Comparison of ENCODE assay signal across 15 mouse cellular contexts in genomic region chr2:146533118-146533949, GRCm38 (mm10). TPM values are rescaled to one million over a fixed set of nuclear protein-coding genes. Genes with fewer than 3 reads are reported as not detected.
DNase-seq lines count a peak whose midpoint lies in the region; ATAC-seq and TF ChIP-seq lines count a peak whose summit lies in the region.
"Had no signal": no experiment of that assay in that cellular context is flagged by ENCODE, and none has a peak within 500 bp of the region (broad histone marks: within the 10 kb centered on the region; RNA-seq: fewer than 3 reads in every experiment).

No protein-coding gene starts in this region.

- peaks cover 10% of the 10 kb centered on the region; the same call in 1 of the 2 replicates for H3K4me1 ChIP-seq in intestine, postnatal 0 days (replicated peaks; ENCODE audit: control insufficient read depth, insufficient read depth, low read length)
- H3K4me1 ChIP-seq in forebrain, postnatal 0 days (ENCODE audit: insufficient read depth): no peaks in the 10 kb centered on the region
- H3K4me1 ChIP-seq in hindbrain, embryonic 12.5 days: no peaks in the 10 kb centered on the region
- H3K4me1 ChIP-seq: limb, embryonic 12.5 days; midbrain, embryonic 12.5 days had no signal

- no peaks in the 10 kb centered on the region for H3K9me3 ChIP-seq in intestine, postnatal 0 days (ENCODE audit: control insufficient read depth)
- no peaks in the 10 kb centered on the region for H3K9me3 ChIP-seq in forebrain, postnatal 0 days (ENCODE audit: low read length)
- H3K9me3 ChIP-seq in hindbrain, embryonic 12.5 days (replicated peaks): no peaks in the 10 kb centered on the region
- H3K9me3 ChIP-seq: limb, embryonic 12.5 days; midbrain, embryonic 12.5 days had no signal

- H3K9ac ChIP-seq in intestine, postnatal 0 days (ENCODE audit: low read depth, low read length): no peak overlapping the region
- H3K9ac ChIP-seq in forebrain, postnatal 0 days: no peak overlapping the region
- no peak overlapping the region for H3K9ac ChIP-seq in hindbrain, embryonic 12.5 days
- H3K9ac ChIP-seq: limb, embryonic 12.5 days; midbrain, embryonic 12.5 days had no signal

- DNase-seq in MEL-GATA-1-ER (ENCODE audit: extremely low read depth, low read depth): peak; percentile 76
- no peak for DNase-seq in gastrocnemius, postnatal 36 days
- no peak for DNase-seq in cerebellum, postnatal 25 days
- DNase-seq in forebrain, postnatal 0 days: no peak
- DNase-seq: cerebellum, postnatal 14 days; spleen, adult 18-20 months; thymus, postnatal 36 days had no signal

- intact Hi-C loops in gastrocnemius, postnatal 36 days (cut with DNase I): no loop called here

- 34% methylated on average over 8 of the region's 8 CpGs for WGBS in intestine, postnatal 0 days
- WGBS in forebrain, postnatal 0 days: 67% methylated on average over 8 of the region's 8 CpGs
- 76% methylated on average over 8 of the region's 8 CpGs for WGBS in hindbrain, embryonic 12.5 days

- H3K27me3 ChIP-seq in intestine, postnatal 0 days (replicated peaks; ENCODE audit: control insufficient read depth, insufficient read depth, low read length): no peaks in the 10 kb centered on the region
- H3K27me3 ChIP-seq in forebrain, postnatal 0 days (ENCODE audit: insufficient read depth, low read length): no peaks in the 10 kb centered on the region
- no peaks in the 10 kb centered on the region for H3K27me3 ChIP-seq in hindbrain, embryonic 12.5 days
- H3K27me3 ChIP-seq: limb, embryonic 12.5 days; midbrain, embryonic 12.5 days had no signal

- no peak overlapping the region for H3K4me3 ChIP-seq in intestine, postnatal 0 days (ENCODE audit: low read depth, low read length)
- no peak overlapping the region for H3K4me3 ChIP-seq in forebrain, postnatal 0 days (ENCODE audit: low read depth, low read length)
- H3K4me3 ChIP-seq in hindbrain, embryonic 12.5 days: no peak overlapping the region
- H3K4me3 ChIP-seq: erythroblast, embryonic 14.5 days; layer of hippocampus, adult 2 months; limb, embryonic 12.5 days; midbrain, embryonic 12.5 days had no signal

- peak; percentile 55; the same call in 1 of the 2 replicates for ATAC-seq in common myeloid progenitor, adult 5-6 weeks (replicated peaks; ENCODE audit: low read depth, poor library complexity, severe bottlenecking)
- ATAC-seq in intestine, postnatal 0 days: peak; percentile 74
- ATAC-seq in megakaryocyte progenitor cell, adult 5-6 weeks (replicated peaks; ENCODE audit: poor library complexity): peak; percentile 94
- ATAC-seq in forebrain, postnatal 0 days: no peak
- no peak for ATAC-seq in hindbrain, embryonic 12.5 days (ENCODE audit: low FRiP score)

- H3K4me2 ChIP-seq in intestine, postnatal 0 days (replicated peaks; ENCODE audit: low read depth): peak overlapping the region; percentile 40
- no peak overlapping the region for H3K4me2 ChIP-seq in forebrain, postnatal 0 days (ENCODE audit: low read depth)
- H3K4me2 ChIP-seq in hindbrain, embryonic 12.5 days (replicated peaks): no peak overlapping the region
- H3K4me2 ChIP-seq: limb, embryonic 12.5 days; midbrain, embryonic 12.5 days had no signal

- H3K27ac ChIP-seq in intestine, postnatal 0 days (ENCODE audit: low read depth, low read length): no peak overlapping the region
- no peak overlapping the region for H3K27ac ChIP-seq in forebrain, postnatal 0 days (ENCODE audit: low read depth, low read length)
- H3K27ac ChIP-seq in hindbrain, embryonic 12.5 days: no peak overlapping the region
- H3K27ac ChIP-seq: layer of hippocampus, adult 2 months; limb, embryonic 12.5 days; midbrain, embryonic 12.5 days had no signal

- peak; percentile 54 for TF ChIP-seq CTCF in intestine, postnatal 0 days (IDR thresholded peaks at IDR 0.05; ENCODE audit: low read depth)
- no peak for TF ChIP-seq CTCF in forebrain, postnatal 0 days (IDR thresholded peaks at IDR 0.05; ENCODE audit: low read depth)

- H3K36me3 ChIP-seq in intestine, postnatal 0 days (ENCODE audit: control insufficient read depth, insufficient read depth): no peaks in the 10 kb centered on the region
- no peaks in the 10 kb centered on the region for H3K36me3 ChIP-seq in forebrain, postnatal 0 days (ENCODE audit: insufficient read depth)
- H3K36me3 ChIP-seq in hindbrain, embryonic 12.5 days: no peaks in the 10 kb centered on the region
- H3K36me3 ChIP-seq: limb, embryonic 12.5 days; midbrain, embryonic 12.5 days had no signal

RNA-seq across cellular contexts. Expression of gene Ralgapa2, which starts 21.2 kb away (rescaled TPM):
- 24.2 and 28.2 TPM in 2 replicates for total RNA-seq in common myeloid progenitor, adult 5-6 weeks (2017)
- polyA plus RNA-seq in intestine, postnatal 0 days (2015; fragmentation: Nextera tagmentation; extraction: Ambion mirVana): 4.9 and 6.1 TPM in 2 replicates
- total RNA-seq in megakaryocyte progenitor cell, adult 5-6 weeks (2015): 12.5 and 17.1 TPM in 2 replicates
- 5.0 and 10.6 TPM in 2 replicates for total RNA-seq in megakaryocyte progenitor cell, adult 5-6 weeks (2017)
- 1 to 10 TPM; 6.4 to 7.3 TPM for total RNA-seq in gastrocnemius, postnatal 36 days (2021)
- total RNA-seq in forebrain, postnatal 0 days (2014; rRNA removed): 19.2 and 32.9 TPM in 2 replicates
- polyA plus RNA-seq in forebrain, postnatal 0 days (2015; fragmentation: Nextera tagmentation; extraction: Ambion mirVana): 3.6 and 6.8 TPM in 2 replicates
- 12.5 and 13.9 TPM in 2 replicates for polyA plus RNA-seq in hindbrain, embryonic 12.5 days (2016; fragmentation: Nextera tagmentation; extraction: Ambion mirVana)

Comparison
In these comparisons a context has a peak if more than half of its experiments do, and no peak if none do; other contexts are left out.
1. ATAC-seq: peak in common myeloid progenitor, adult 5-6 weeks (single experiment), intestine, postnatal 0 days (single experiment) and megakaryocyte progenitor cell, adult 5-6 weeks (single experiment); none in forebrain, postnatal 0 days (single experiment) and hindbrain, embryonic 12.5 days (single experiment).